Mouse (Mus musculus) adrenal gland, adult 2 months (tissue): Measurements from ENCODE around the gene Hat1. TPM values are rescaled to one million over a fixed set of nuclear protein-coding genes. Genes with fewer than 3 reads are reported as not detected.
"Not testable (repeated sequence)": the region's sequence is repeated elsewhere in the genome, so short reads cannot be mapped to it uniquely, and the experiment has no call there.

Source experiments
- DNase-seq: peaks from one replicate; pipeline ENCODE4 v3.0.0; 2021
- long read RNA-seq: library from polyadenylated mRNA; stranded (forward); transcript quantifications from one replicate; pipeline ENCODE4 v2.0.0, GENCODE M21; 2021
- polyA plus RNA-seq: library from polyadenylated mRNA; depleted of rRNA; stranded (reverse); fragments of >200 nt; gene quantifications from 2 replicates; pipeline ENCODE4 v1.2.3, GENCODE M21; 2012; rRNA removed
- total RNA-seq, 2 experiments: library from RNA; stranded (reverse); gene quantifications; 2 replicates each; pipeline ENCODE4 v1.2.3; 2021

Gene Hat1
- total RNA-seq: 10 to 100 TPM; 27.5 to 28.1 TPM
- polyA plus RNA-seq: 0.62 and 0.66 TPM in 2 replicates
- long read RNA-seq, transcript Hat1-201 (11 exons, 1,576 nt): major isoform, 16 of 19 reads
- long read RNA-seq, partial matches to known transcripts: 3 of 19 reads
- long read RNA-seq, other reads (novel, unspliced or antisense): 0 of 19 reads

DNA sequence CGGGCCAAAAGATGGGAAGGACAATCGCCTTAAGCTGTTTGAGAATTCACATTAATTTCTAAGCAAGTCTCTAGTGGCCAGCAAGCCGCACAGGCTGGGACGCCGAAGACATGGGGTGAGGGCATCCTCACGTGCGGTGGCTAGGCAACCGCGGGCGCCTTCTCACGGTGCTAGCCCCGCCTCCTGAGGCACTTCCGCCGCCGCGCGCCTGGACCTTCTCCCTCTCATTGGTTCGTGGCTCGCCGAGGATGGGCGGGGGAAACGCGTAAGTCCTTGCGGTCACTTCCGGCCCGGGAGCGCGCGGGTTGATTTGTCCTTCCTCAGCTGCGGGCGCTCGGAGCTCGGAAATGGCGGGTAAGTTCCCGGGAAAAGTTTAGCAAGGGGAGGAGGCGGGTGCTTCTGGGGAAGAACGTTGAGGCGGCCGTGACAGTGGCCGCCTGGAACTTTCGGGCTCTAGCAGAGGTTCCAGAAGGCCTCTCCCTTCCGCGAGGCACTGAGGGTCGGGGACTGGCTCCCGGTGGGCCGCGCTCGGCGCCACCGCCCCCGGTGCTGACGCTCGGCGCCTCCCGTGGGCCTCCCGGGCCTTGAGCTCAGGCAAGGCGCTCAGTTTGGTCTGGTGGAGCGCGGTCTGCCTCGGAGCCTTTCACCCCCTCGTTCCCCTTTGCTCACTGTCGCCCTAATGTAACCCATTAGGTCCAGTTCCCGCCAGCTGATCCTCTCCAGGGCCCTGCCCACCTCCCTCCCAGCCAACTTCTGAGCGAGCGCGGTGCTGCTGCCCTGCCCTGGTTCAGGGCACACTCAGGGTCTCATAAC is at the start of gene Hat1:
Hat1 (plus strand) TSS at position 8 of the 813 bp plus-strand sequence.
- peak; percentile 96 for DNase-seq

GRCm38 (mm10) chr2:71340126-71340525 is 48.6 kb upstream of the Hat1 start:
- no peak for DNase-seq

- no peak for DNase-seq
These were observed 44.7 kb upstream of the Hat1 start for GRCm38 (mm10) chr2:71343884-71344640.

DNA sequence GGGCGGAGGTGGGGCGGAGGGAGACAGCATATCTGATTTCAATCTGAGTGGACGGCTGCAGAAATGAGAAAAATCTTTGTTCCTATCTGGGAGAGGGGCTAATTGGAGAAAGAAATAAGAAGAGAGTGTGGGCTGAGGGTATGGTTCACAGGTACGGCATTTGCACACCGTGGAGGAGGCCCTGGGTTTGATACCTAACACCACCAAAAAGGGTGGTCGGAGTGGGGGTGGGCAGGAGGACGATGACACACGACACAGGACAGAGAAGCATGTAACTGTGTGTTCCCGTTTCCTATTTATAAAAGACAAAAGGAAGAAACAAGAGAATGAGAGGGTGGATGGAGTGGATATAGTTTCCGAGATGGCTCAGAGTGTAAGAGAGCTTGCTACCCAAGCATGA is 41.6 kb upstream of the Hat1 start:
- DNase-seq: no peak

GRCm38 (mm10) chr2:71347732-71348490 is 40.8 kb upstream of the Hat1 start:
- DNase-seq: no peak

DNA sequence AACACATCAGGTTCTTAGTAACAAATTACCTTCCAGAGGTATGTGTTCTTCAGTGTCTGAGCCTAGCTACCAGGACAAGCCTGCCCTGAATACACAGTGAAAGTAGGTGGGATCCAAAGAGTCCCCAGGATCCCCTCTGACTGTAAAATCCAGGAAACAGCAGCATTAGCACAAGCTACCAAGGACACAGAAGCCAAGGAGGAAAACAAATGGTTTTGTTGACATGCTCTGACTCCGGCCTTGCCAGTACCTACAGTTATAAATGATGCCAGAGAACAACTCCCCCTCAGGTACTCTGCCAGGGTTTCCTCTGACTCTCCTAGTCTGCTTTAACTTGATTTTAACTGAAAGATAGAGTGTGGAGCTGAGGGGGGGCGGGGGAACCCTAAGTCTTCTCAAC is 39.2 kb upstream of the Hat1 start:
- DNase-seq: peak; percentile 56

DNA sequence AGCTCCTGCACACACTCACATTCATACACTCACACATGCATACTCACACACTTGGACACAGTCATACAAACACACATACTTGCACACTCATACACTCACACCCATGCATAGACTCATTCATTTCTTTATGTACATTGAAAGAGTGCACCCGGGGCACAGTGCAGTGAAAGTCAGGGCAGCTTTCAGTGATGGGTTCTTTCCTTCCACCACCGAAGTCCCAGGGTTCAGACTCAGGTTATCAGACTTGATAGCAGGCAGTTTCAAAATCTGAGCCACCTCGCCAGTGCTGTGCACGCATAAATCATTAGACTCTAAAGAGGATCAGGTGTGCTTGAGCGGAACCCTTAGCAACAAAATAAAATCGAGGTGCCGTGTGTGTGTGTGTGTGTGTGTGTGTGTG is 38.6 kb upstream of the Hat1 start:
- no peak for DNase-seq

- no peak for DNase-seq
These were observed 37.6 kb upstream of the Hat1 start for GRCm38 (mm10) chr2:71350904-71351726.

DNA sequence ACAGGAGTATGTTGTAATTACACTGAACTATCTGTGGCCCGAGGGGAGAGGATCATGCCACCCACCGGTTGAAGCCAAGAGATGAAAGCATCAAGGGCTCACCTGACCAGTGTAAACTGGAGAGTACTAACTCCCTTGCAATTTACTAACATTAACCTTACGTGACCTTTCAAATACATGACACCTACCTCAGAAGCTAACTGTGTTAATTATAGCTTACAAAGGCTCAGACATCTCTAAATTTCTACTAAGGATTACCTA is 37.1 kb upstream of the Hat1 start:
- no peak for DNase-seq

- peak; percentile 73 for DNase-seq
These were observed 35.3 kb upstream of the Hat1 start for GRCm38 (mm10) chr2:71353306-71354054.

DNA sequence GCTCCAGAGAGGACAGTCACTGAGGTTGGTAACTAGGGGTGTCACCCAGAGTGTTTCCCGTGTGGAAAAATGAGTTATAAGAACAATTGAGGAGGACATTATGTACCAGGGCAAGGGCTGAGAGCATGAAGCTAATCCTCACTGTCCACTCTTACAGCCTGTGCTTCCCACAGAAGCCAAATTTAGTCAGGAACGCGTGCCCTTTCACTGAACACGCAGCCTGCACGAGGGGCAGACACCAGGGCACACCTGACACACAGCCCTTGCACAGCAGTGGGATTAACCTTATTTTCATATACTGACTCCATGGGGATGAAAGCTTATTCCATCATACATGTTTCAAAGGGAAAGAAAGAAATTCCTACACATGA is 34.7 kb upstream of the Hat1 start:
- DNase-seq: no peak

DNA sequence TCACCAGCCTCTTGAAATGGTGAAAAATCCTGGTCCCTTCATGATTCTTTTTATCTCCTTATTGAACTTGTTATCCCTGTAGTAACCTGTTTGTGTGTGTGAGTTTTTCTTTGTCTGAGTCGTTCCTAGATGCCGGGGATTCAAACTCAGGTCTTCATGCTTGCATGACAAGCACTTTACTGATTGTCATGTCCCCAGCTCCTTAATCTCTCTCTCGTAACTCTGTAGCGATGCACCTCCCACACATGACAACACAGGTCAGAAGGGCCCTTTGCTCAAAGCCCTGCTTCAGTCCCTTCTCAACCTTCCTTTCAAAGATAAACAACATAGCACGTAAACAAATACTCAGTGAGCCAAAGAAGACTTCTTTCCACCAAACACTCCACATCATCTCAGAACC is 30.4 kb upstream of the Hat1 start:
- DNase-seq: no peak

- DNase-seq: no peak
These were observed 28.6 kb upstream of the Hat1 start for GRCm38 (mm10) chr2:71360192-71360591.

DNA sequence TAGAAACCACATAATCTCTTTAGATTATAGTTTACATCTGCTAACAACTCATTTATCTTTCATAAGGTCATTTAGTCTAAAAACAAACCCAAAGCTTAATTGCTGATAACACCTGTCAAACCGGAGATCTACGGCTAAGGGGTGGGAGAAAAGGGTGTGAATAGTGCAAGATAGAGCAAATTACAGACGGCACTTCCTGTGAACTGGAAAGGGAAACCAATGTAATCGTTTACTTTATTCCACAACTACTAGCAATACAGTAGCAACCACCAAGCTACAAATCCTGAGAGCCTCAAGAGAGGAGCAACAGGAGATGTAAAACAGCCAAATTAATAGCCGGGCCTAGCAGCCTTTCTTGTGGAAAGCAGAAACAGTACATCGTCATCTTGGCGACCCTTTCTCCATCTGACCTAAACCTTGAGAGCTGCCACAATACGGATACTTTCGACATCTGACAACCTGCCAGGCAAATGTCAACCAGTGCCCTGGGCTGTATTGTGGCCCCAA is 22.1 kb upstream of the Hat1 start:
- no peak for DNase-seq

- peak; percentile 94 for DNase-seq
These were observed 21.5 kb upstream of the Hat1 start, which contains the start of gene Slc25a12 for GRCm38 (mm10) chr2:71367125-71367880. Gene Slc25a12, minus strand, starts transcription at chr2:71367749.

GRCm38 (mm10) chr2:71368086-71368485 is 20.7 kb upstream of the Hat1 start:
- no peak for DNase-seq

DNA sequence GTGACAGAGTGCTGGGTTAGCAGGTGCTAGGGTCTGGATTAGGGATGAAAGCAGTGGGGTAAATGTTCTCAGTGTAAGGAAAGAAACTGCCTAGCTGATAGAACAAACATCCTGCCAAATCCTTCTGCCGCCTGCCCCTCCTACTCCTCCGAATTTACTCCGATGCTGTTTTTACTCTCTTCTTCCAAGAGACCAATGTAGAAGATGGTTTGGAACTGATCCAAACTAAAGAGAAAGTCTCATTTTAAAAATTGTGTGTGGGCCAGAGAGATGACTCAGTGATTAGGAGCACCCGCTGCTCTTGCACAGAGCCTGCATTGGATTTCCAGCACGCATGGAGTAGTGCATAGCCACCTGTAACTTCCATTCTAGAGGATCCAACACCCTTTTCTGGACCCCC is 17.0 kb upstream of the Hat1 start:
- DNase-seq: no peak

DNA sequence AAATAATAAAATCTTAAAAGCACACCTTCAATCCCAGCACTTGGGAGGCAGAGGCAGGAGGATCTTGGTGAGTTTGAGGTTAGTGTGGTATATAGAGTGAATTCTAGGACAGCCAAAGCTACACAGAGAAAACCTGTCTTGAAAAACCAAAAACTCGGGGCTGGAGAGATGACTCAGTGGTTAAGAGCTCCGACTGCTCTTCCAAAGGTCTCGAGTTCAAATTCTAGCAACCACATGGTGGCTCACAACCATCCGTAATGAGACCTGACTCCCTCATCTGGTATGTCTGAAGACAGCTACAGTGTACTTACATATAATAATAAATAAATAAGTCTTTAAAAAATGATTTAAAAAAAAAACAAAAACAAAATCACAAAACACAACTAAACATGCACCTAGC is 16.5 kb upstream of the Hat1 start:
- DNase-seq: not testable (repeated sequence)

- no peak for DNase-seq
These were observed 14.2 kb upstream of the Hat1 start for GRCm38 (mm10) chr2:71374275-71375155.
